Mouse (Mus musculus): ENCODE measurements around the gene Ccdc186.
"Not testable (repeated sequence)": the region's sequence is repeated elsewhere in the genome, so short reads cannot be mapped to it uniquely, and the experiment has no call there.

Gene Ccdc186

GRCm38 (mm10) chr19:56801656-56802351 lies 20.2 kb downstream of the Ccdc186 start:
- DNase-seq (ENCODE audit: low read depth, low spot score), result no peak

GRCm38 (mm10) chr19:56800930-56801655 lies 20.9 kb downstream of the Ccdc186 start:
- DNase-seq (ENCODE audit: low read depth, low spot score), result no peak

DNA sequence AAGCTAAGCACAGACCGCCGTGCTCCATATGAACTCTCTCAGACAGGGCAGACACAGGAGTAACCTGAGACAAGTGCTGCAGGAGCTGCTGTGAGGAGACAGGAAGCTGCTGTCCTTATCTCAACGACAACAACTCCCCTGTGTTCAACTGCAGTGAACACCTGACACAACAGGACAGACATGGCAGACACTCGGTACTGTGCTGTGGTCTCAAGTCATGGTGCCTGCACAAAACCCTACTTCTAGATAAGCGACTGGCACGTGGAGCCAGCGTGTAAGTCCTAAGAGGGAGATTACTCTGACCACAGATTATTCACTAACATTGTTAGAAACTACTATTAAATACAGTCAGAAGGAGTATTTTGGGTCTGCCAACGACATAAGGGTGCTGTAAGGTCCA lies 21.8 kb downstream of the Ccdc186 start:
- no peak for DNase-seq (ENCODE audit: low read depth, low spot score)

DNA sequence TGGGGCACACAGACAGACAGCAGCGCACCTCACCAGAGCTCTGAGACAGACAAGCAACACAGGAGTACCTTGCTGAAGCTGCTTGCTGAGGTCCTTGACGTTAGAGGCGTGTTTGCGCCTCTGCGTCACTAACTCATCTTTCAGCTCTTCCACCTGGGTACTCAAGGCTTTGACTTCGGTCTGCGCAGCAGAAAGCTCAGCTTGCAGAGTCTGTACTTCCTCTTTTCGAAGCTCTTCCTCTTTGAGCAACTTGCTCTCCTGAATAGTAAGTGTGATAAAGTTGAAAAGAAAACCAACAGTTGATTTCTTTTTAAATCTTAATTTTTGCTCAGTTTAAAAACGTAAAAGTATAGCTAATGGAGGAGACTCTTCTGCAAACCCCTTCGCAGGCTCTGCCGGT lies 24.6 kb downstream of the Ccdc186 start:
- DNase-seq (ENCODE audit: low read depth, low spot score), result peak; percentile 82

GRCm38 (mm10) chr19:56788952-56789351 lies 33.0 kb downstream of the Ccdc186 start:
- no peak for DNase-seq (ENCODE audit: low read depth, low spot score)

DNA sequence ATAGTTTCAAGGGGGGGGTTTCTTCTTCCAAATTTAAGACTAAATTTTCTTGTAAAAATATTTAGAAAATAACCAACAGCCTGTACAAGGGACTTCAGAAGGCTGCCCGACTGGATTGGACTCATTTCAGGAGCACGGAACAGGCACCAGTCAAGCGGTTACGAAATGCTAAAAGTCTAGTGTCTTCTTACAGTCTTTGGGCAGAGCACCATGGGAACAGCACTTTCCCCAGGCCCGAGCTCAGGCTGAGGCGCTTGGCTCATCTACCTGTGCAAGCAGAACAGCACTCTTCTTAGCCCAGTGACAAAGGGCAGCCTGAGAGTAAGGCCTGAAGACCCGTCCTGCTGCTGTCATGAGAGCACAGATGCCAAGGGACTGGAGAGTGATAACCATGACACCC lies 34.1 kb downstream of the Ccdc186 start:
- DNase-seq (ENCODE audit: low read depth, low spot score), result no peak

- DNase-seq (ENCODE audit: low read depth, low spot score), result not testable (repeated sequence)
These were observed 43.5 kb downstream of the Ccdc186 start for GRCm38 (mm10) chr19:56778532-56778931.

DNA sequence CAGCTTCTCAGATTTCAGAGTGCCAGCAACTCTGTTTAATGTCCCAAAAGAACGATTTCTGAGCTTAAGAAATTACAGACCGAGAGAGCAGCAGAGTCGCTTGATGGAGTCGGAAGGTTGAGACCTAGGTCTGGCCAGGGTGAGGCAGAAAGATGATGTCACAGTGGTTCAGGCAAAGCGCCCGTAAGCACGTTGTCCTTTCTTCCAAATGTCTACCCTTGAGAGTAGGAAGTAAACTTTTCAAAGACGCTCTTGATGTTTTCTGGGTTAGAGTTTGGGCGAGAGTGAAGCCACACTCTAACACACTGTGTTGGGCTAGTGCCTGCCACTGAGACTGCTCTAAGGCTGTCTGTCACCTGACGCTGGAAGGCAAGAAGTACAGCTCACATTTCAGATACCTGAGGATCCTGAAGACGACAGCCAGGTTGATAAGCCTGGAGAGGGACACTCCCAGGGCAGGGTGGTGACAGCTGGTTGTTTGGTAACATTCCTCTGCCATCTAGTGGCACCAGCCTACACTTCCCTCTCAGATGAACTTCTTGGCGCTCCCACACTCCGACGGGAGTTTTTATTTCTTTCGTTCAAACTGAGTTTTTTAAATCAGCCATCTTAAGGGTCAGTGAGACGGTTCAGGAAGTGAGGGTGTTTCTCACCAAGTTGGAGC lies 45.1 kb downstream of the Ccdc186 start:
- peak; percentile 40 for DNase-seq (ENCODE audit: low read depth, low spot score)

- DNase-seq (ENCODE audit: low read depth, low spot score), result no peak
These were observed 45.9 kb downstream of the Ccdc186 start for GRCm38 (mm10) chr19:56775893-56776718.

GRCm38 (mm10) chr19:56774971-56775892 lies 46.8 kb downstream of the Ccdc186 start:
- DNase-seq (ENCODE audit: low read depth, low spot score), result no peak

- peak; percentile 71 for DNase-seq (ENCODE audit: low read depth, low spot score)
These were observed 47.5 kb downstream of the Ccdc186 start for GRCm38 (mm10) chr19:56774408-56774962.

- no peak for DNase-seq (ENCODE audit: low read depth, low spot score)
These were observed 48.5 kb downstream of the Ccdc186 start for GRCm38 (mm10) chr19:56773393-56773971.

DNA sequence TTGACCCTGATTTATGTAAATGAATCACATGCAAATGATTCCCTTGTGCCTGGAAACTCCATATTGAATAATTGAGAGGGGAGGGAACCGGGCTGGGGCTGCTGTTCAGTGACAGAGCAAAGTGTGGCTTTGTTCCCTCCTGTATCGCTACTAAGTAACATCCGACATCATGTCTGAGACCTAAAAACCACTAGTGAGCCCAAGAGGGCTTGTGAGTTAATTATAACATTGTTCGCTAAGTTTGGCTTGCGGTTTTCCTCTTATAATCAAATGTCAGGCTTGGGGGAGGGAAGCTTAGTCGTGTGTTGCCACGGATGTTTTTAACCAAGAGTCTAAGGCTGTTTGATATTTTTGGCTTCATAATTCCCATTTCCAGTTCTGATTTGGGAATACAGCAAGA lies 49.8 kb downstream of the Ccdc186 start:
- no peak for DNase-seq (ENCODE audit: low read depth, low spot score)

- DNase-seq (ENCODE audit: low read depth, low spot score), result no peak
These were observed 53.0 kb downstream of the Ccdc186 start for GRCm38 (mm10) chr19:56769024-56769423.

DNA sequence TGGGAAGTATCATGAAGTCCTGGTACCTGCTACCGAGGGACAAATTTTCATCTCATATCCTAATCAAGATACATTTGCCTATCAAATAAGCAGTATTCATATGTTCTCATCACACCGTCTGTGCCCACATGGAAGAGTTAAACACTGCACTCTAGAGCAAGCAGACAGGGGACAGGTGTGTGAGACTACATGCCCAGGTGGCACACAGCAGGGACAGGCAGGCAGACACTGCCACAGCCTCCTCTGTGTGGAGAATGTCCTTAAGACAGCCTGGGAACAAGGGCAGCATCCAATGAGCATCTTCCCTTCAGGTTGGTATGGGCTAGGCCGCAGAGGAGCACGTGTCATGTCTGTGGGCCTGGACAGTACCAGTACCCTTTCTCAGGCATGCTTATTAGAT lies 59.3 kb downstream of the Ccdc186 start:
- no peak for DNase-seq (ENCODE audit: low read depth, low spot score)

DNA sequence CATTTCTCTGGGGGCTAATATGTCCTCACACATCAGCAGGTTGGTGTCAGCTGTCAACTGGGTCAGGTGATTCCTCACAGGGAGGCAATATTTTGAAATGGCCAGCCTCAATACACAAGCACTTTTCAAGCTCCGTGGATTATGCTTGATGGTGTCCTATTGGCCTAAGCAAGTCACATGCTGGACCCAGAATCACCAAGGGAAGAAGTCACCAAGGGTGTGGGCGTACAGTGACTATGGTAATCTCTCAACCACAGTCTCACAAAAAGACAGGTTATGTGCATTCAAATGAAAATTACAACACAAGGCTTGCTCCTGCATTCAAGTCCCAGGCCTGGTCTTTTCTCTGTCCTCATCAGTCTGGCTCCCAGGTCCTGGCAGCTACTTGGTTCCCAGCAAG lies 60.3 kb downstream of the Ccdc186 start:
- DNase-seq (ENCODE audit: low read depth, low spot score), result no peak

DNA sequence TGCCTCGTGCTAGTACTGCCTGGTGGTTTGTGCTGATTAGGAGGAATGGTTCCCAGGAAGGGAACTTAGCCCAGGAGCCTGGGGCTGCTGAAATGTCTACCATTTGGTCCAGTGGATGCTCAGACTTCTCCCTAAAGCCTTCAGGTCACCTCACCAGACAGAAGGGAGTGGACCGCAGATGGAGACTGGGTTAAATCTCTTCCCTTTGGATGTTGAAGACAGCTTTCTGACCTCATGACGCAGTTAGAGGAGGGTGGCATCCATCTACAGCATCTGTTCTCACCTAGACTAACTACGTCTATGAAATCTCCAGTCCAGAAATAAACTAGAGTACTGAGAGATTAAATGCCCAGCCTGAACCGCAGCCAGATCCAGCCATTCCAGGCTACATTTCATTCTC lies 60.9 kb downstream of the Ccdc186 start:
- no peak for DNase-seq (ENCODE audit: low read depth, low spot score)

- DNase-seq (ENCODE audit: low read depth, low spot score), result no peak
These were observed 61.6 kb downstream of the Ccdc186 start for GRCm38 (mm10) chr19:56760306-56760940.

GRCm38 (mm10) chr19:56759740-56760139 lies 62.2 kb downstream of the Ccdc186 start:
- no peak for DNase-seq (ENCODE audit: low read depth, low spot score)

- no peak for DNase-seq (ENCODE audit: low read depth, low spot score)
These were observed 63.7 kb downstream of the Ccdc186 start for GRCm38 (mm10) chr19:56758311-56758710.

All from A20 (cell line).